Mouse (Mus musculus) brain, embryonic 14.5 days (tissue): Measurements from ENCODE around the gene Atf7. TPM values are rescaled to one million over a fixed set of nuclear protein-coding genes. Genes with fewer than 3 reads are reported as not detected.
"Not testable (repeated sequence)": the region's sequence is repeated elsewhere in the genome, so short reads cannot be mapped to it uniquely, and the experiment has no call there.

Source experiments
- DNase-seq: peaks from one replicate; pipeline ENCODE4 v3.0.0-alpha.2; 2011; ENCODE audit warnings: low read depth
- CTCF ChIP-seq: fragments of 200-500 bp; IDR thresholded peaks from 2 replicates; pipeline ENCODE4 v1.5.1; 2012; ENCODE audit warnings: inconsistent platforms, mild to moderate bottlenecking, moderate library complexity, borderline replicate concordance; ENCODE audit not compliant: insufficient read depth, insufficient read length; ENCODE audit errors: extremely low read depth
- POLR2A ChIP-seq: fragments of 200-500 bp; IDR thresholded peaks from 2 replicates; pipeline ENCODE4 v1.6.1; 2012; ENCODE audit warnings: mild to moderate bottlenecking, inconsistent platforms, borderline replicate concordance; ENCODE audit not compliant: poor library complexity, insufficient read depth, insufficient read length, severe bottlenecking; ENCODE audit errors: extremely low read depth
- polyA plus RNA-seq: library from polyadenylated mRNA; depleted of rRNA; stranded (reverse); fragments of >200 nt; gene quantifications from 2 replicates; pipeline ENCODE4 v1.2.3, GENCODE M21; 2012

Gene Atf7
- polyA plus RNA-seq, 1 experiment, result 42.5 TPM

DNA sequence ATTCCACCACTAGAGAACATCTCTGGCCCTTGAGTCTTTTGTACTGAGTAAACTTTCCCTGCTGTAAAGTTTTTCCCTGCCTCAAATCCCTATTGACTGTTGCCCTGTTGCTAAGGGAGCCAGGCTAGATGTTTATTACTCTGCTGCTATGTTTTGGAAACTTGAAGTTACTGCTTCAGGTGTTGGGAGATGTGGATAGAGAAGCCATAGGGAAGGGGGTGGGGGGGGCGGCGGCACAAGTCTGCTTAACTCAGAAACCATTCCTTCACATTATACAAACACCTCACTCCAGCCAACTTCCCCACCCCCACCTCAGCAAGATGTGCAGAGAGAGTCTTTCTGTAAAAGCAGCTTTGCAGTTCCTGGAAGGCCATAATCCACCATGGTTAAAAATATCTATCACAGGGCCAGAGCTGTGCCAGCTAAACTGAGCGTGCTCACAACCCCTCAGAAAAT lies 32.7 kb upstream of the Atf7 start:
- TF ChIP-seq CTCF, result no peak
- TF ChIP-seq POLR2A, result no peak

GRCm38 (mm10) chr15:102656658-102657057 lies 31.4 kb upstream of the Atf7 start:
- DNase-seq, result peak; percentile 80
- no peak for TF ChIP-seq POLR2A
- no peak for TF ChIP-seq CTCF

More for the DNA sequence above, 32.7 kb upstream of the Atf7 start:
- peak; percentile 25 for DNase-seq

GRCm38 (mm10) chr15:102651928-102652660 lies 26.8 kb upstream of the Atf7 start:
- not testable (repeated sequence) for DNase-seq

GRCm38 (mm10) chr15:102651107-102651506 lies 25.8 kb upstream of the Atf7 start:
- DNase-seq, result no peak
- TF ChIP-seq POLR2A (no peak), CTCF (no peak)

DNA sequence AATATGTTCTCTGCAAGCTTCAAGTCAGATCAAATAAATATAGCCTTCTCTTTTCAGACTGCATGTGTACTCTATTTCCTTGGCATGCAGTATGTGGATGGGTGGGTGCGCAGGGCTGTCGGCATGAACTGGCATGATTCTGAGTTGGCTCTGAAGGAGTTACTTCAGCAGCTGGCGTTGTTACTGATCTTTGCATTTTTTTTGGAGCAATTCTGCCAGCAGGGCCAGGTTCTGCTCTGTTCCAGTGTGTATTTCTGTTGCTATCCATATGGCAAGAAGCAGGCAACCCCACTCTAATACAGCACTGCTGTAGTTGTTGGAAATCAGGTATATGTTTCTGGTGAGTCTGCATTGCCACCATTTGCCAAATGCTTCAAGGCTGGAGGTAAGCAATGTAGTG lies 10.6 kb upstream of the Atf7 start:
- TF ChIP-seq POLR2A, result no peak
- no peak for TF ChIP-seq CTCF
- DNase-seq, result peak; percentile 84

DNA sequence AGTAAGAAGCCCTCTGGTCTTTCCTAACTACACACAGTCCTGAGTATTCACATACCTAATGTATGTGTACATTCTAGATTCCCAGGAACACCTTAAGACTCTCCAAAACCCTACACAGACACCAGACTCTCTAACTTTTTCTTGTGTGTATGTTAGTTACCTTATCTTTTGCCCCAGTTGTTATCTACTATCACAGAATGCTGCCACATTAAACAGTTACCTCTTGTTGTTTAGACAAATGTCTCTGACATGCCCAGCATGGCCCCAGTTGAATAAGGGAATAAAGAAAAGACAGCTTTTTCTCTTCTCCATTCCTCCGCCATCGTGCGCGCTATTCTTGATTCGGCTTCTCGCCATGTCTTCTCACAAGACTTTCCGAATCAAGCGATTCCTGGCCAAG lies 9.4 kb upstream of the Atf7 start:
- TF ChIP-seq POLR2A, result no peak
- TF ChIP-seq CTCF, result no peak
- DNase-seq, result no peak

- DNase-seq, result no peak
- TF ChIP-seq CTCF (no peak), POLR2A (no peak)
Measured at GRCm38 (mm10) chr15:102625687-102626055, 407 bp upstream of the Atf7 start.

DNA sequence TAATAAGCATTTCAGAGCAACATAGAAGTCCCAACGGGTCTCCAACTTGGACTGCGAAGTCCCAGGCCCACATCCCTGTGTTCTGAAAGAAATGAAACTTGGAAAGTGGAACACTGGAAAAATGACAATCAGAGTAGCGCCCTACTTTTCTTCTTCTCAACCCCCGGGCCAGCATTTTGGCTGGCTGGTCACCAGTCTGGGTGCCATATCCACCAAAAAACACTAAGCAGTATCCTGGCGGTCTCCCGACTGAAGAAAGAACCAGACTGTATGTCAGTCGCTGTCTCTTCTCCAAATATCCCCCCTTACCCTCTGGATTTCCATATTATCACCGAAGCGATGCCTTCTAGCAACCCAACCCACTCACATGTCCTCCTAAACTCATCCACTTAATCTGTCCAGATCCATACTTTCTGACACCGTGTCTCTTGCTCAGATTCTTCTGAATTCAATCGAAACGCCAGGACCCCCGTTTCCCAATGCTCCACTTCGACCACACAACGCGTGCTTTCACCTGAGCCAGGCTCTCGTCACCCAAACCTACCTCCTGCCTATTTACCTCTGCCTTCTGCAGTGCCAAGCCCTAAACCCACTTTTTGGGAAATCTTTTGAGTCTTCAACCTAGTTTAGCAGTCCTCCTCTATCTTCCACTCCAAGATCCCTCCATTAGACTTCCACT lies 834 bp downstream of the Atf7 start:
- no peak for TF ChIP-seq POLR2A
- TF ChIP-seq CTCF, result no peak
- DNase-seq, result peak; percentile 30

- TF ChIP-seq CTCF, result no peak
- no peak for TF ChIP-seq POLR2A
- no peak for DNase-seq
Measured at GRCm38 (mm10) chr15:102623121-102623520, 2.1 kb downstream of the Atf7 start.

DNA sequence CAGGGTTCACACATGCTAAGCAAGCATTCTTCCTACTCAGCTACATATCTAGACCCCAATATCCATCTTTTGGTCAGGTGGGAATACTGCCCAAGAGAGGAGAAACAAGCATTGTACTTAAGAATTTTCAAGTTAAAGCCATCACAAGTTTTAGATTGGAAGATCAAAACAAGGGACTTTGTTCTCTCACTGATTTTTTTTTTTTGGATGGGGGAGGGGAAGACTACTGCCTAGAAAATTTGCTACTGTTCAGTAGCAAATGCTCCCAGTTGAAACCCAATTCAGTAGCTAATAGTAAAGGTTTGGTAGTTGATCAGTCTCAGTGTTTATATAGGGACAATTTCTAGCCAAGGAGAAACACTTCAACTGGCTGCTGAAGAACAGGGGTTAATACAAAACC lies 2.7 kb downstream of the Atf7 start:
- TF ChIP-seq CTCF (no peak), POLR2A (no peak)
- DNase-seq, result no peak

DNA sequence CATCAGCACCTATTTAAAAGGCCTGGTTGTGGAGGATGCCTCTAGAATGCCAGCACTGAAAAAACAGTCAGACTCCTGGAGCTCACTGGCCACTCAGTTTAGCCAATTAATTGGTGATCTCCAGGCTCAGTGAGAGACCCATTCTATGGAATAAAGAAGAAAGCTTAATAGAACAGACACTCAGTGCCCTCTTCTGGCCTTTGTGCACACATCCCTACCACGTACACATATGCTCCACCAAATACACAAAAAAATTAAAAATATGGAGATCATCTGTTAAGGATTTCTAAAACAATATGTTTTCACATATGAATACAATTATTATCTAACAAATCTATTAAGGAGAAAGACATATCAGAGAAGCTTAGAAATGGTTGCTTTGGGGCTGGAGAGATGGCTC lies 4.5 kb downstream of the Atf7 start:
- DNase-seq, result no peak
- TF ChIP-seq CTCF (no peak), POLR2A (no peak)

GRCm38 (mm10) chr15:102619486-102619885 lies 5.8 kb downstream of the Atf7 start:
- DNase-seq, result no peak
- TF ChIP-seq POLR2A, result no peak
- no peak for TF ChIP-seq CTCF
